ENCODE assay signal across 12 mouse cellular contexts in the genomic region with DNA sequence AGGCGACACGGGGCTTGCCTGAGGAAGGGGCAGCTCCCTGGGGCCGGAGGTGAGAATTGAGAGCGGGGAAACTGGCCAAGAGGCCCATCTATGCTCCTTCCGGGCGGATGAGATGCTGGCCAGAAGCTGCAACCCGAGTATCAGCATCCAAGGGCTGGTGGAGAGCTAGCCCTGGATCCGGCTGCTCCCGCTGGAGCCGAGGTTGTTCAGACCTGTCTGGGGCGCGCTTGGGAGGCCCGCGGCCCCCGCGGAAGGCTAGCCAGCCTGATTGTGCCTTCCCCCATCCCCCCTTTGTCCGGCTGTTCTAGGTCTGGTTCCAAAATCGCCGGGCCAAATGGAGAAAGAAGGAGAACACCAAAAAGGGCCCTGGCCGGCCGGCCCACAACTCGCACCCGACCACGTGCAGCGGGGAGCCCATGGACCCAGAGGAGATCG. TPM values are rescaled to one million over a fixed set of nuclear protein-coding genes. Genes with fewer than 3 reads are reported as not detected.
DNase-seq lines count a peak whose midpoint lies in the region; ATAC-seq and TF ChIP-seq lines count a peak whose summit lies in the region.
"Had no signal": no experiment of that assay in that cellular context is flagged by ENCODE, and none has a peak within 500 bp of the region (broad histone marks: within the 10 kb centered on the region; RNA-seq: fewer than 3 reads in every experiment).

No protein-coding gene starts in this region.

- under 1% methylated on average over 26 of the region's 26 CpGs for WGBS in limb, embryonic 11.5 days
- WGBS in limb, embryonic 10.5 days, result under 1% methylated on average over 26 of the region's 26 CpGs
- WGBS in limb, embryonic 12.5 days, result 1% methylated on average over 26 of the region's 26 CpGs
- under 1% methylated on average over 26 of the region's 26 CpGs for WGBS in neural tube, embryonic 15.5 days
- under 1% methylated on average over 26 of the region's 26 CpGs for WGBS in lung, adult 2 months

- intact Hi-C loops in gastrocnemius, postnatal 36 days (cut with DNase I), result no loop called here

- no peak for ATAC-seq in limb, embryonic 11.5 days (ENCODE audit: insufficient number of reproducible peaks, low FRiP score, low TSS enrichment, low read depth)
- no peak for ATAC-seq in limb, embryonic 12.5 days (ENCODE audit: insufficient number of reproducible peaks, insufficient read depth, low FRiP score, low TSS enrichment, low read depth)
- no peak for ATAC-seq in neural tube, embryonic 15.5 days (ENCODE audit: low FRiP score)
- ATAC-seq: intestine, embryonic 16.5 days had no signal

- peaks cover 98% of the 10 kb centered on the region for H3K27me3 ChIP-seq in limb, embryonic 11.5 days (ENCODE audit: control insufficient read depth, insufficient read depth, low read length)
- peaks cover 100% of the 10 kb centered on the region for H3K27me3 ChIP-seq in limb, embryonic 10.5 days (ENCODE audit: low read depth, poor library complexity, severe bottlenecking)
- peaks cover 100% of the 10 kb centered on the region for H3K27me3 ChIP-seq in limb, embryonic 12.5 days
- H3K27me3 ChIP-seq in neural tube, embryonic 15.5 days (replicated peaks), result peaks cover 60% of the 10 kb centered on the region

- H3K36me3 ChIP-seq in limb, embryonic 11.5 days (ENCODE audit: control insufficient read depth, insufficient read depth, low read length), result no peaks in the 10 kb centered on the region
- no peaks in the 10 kb centered on the region for H3K36me3 ChIP-seq in limb, embryonic 10.5 days
- H3K36me3 ChIP-seq in limb, embryonic 12.5 days, result no peaks in the 10 kb centered on the region
- H3K36me3 ChIP-seq in neural tube, embryonic 15.5 days, result no peaks in the 10 kb centered on the region

- peak; percentile 76 for DNase-seq in cerebellum, adult 9-10 months
- DNase-seq in cerebellum, postnatal 25 days, result no peak
- DNase-seq in limb, embryonic 11.5 days (ENCODE audit: low spot score), result peak; percentile 68
- no peak for DNase-seq in limb, embryonic 10.5 days (ENCODE audit: low spot score)
- no peak for DNase-seq in gastrocnemius, postnatal 36 days
- no peak for DNase-seq in lung, adult 2 months

- no peak overlapping the region for H3K4me3 ChIP-seq in limb, embryonic 11.5 days (ENCODE audit: low read depth, low read length)
- H3K4me3 ChIP-seq in limb, embryonic 10.5 days, result no peak overlapping the region
- H3K4me3 ChIP-seq in limb, embryonic 12.5 days (replicated peaks), result 0 out of 2 replicates have a peak overlapping the region, but pooled peaks have one; percentile 24
- peak overlapping the region; percentile 46 for H3K4me3 ChIP-seq in neural tube, embryonic 15.5 days (replicated peaks)
- no peak overlapping the region for H3K4me3 ChIP-seq in lung, adult 2 months (replicated peaks; ENCODE audit: extremely low read depth, low read depth, low read length)

- TF ChIP-seq CTCF in lung, adult 2 months (IDR thresholded peaks at IDR 0.05; ENCODE audit: insufficient read depth, low read length), result no peak

- no peak overlapping the region for H3K9ac ChIP-seq in limb, embryonic 11.5 days (ENCODE audit: low read length)
- H3K9ac ChIP-seq in limb, embryonic 12.5 days (replicated peaks), result no peak overlapping the region
- peak overlapping the region; percentile 49 for H3K9ac ChIP-seq in neural tube, embryonic 15.5 days (replicated peaks)

- H3K27ac ChIP-seq in limb, embryonic 11.5 days (replicated peaks; ENCODE audit: low read depth, low read length), result no peak overlapping the region
- H3K27ac ChIP-seq in limb, embryonic 10.5 days, result no peak overlapping the region
- no peak overlapping the region for H3K27ac ChIP-seq in limb, embryonic 12.5 days
- H3K27ac ChIP-seq in neural tube, embryonic 15.5 days (replicated peaks), result peak overlapping the region; percentile 80
- H3K27ac ChIP-seq: macrophage had no signal

- no peaks in the 10 kb centered on the region for H3K9me3 ChIP-seq in limb, embryonic 11.5 days (ENCODE audit: control insufficient read depth, low read length)
- H3K9me3 ChIP-seq in limb, embryonic 10.5 days (replicated peaks), result no peaks in the 10 kb centered on the region
- no peaks in the 10 kb centered on the region for H3K9me3 ChIP-seq in limb, embryonic 12.5 days
- no peaks in the 10 kb centered on the region for H3K9me3 ChIP-seq in neural tube, embryonic 15.5 days (replicated peaks)

- peaks cover 3% of the 10 kb centered on the region; the same call in 1 of the 2 replicates for H3K4me1 ChIP-seq in limb, embryonic 11.5 days (ENCODE audit: control insufficient read depth, insufficient read depth, low read length)
- H3K4me1 ChIP-seq in limb, embryonic 10.5 days, result peaks cover 45% of the 10 kb centered on the region
- peaks cover 13% of the 10 kb centered on the region; the same call in 1 of the 2 replicates for H3K4me1 ChIP-seq in limb, embryonic 12.5 days (replicated peaks)
- peaks cover 42% of the 10 kb centered on the region for H3K4me1 ChIP-seq in neural tube, embryonic 15.5 days
- H3K4me1 ChIP-seq in lung, adult 2 months (ENCODE audit: control insufficient read depth, insufficient read depth, low read length), result peaks cover 3% of the 10 kb centered on the region; the same call in 1 of the 2 replicates

- no peak overlapping the region for H3K4me2 ChIP-seq in limb, embryonic 11.5 days (ENCODE audit: low read depth, severe bottlenecking)
- no peak overlapping the region for H3K4me2 ChIP-seq in limb, embryonic 12.5 days
- peak overlapping the region; percentile 59 for H3K4me2 ChIP-seq in neural tube, embryonic 15.5 days

- TF ChIP-seq POLR2A in lung, adult 2 months (IDR thresholded peaks at IDR 0.05; ENCODE audit: borderline replicate concordance, extremely low read depth, low read depth, low read length), result no peak

RNA-seq across cellular contexts. Expression of a gene that starts 3.1 kb away (rescaled TPM):
- 0.08 and 0.21 TPM in 2 replicates for polyA plus RNA-seq in limb, embryonic 11.5 days (2014; fragmentation: Nextera tagmentation; extraction: Ambion mirVana)
- polyA plus RNA-seq in limb, embryonic 10.5 days (2016; fragmentation: Nextera tagmentation; extraction: Ambion mirVana), result 0.50 and 1.1 TPM in 2 replicates
- 0.11 and 0.23 TPM in 2 replicates for polyA plus RNA-seq in limb, embryonic 12.5 days (2016; fragmentation: Nextera tagmentation; extraction: Ambion mirVana)
- polyA plus RNA-seq in neural tube, embryonic 15.5 days (2015; fragmentation: Nextera tagmentation; extraction: Ambion mirVana), result 23.7 and 35.3 TPM in 2 replicates
- total RNA-seq in gastrocnemius, postnatal 36 days (2021), result not detected
- polyA plus RNA-seq in lung, adult 2 months (2012; rRNA removed), result not detected in 2 replicates
- total RNA-seq: gastrocnemius, postnatal 4 days had no signal
- polyA plus RNA-seq: intestine, embryonic 16.5 days; macrophage; Patski had no signal

Comparison
In these comparisons a context has a peak if more than half of its experiments do, and no peak if none do; other contexts are left out.
1. DNase-seq: peak in cerebellum, adult 9-10 months (single experiment) and limb, embryonic 11.5 days (single experiment); none in cerebellum, postnatal 25 days (0 of 2), limb, embryonic 10.5 days (single experiment), gastrocnemius, postnatal 36 days (0 of 2) and lung, adult 2 months (single experiment).
2. H3K4me3 ChIP-seq: peak in limb, embryonic 12.5 days (single experiment) and neural tube, embryonic 15.5 days (single experiment); none in limb, embryonic 11.5 days (single experiment), limb, embryonic 10.5 days (single experiment) and lung, adult 2 months (single experiment).
3. RNA of a gene that starts 3.1 kb away (polyA plus RNA-seq): 23.7 to 35.3 TPM in neural tube, embryonic 15.5 days; 0.50 to 1.1 TPM in limb, embryonic 10.5 days, 0.11 to 0.23 TPM in limb, embryonic 12.5 days, 0.08 to 0.21 TPM in limb, embryonic 11.5 days and not detected in lung, adult 2 months; every median in the first group is over 10 times any median in the second.